Mouse (Mus musculus) fibroblast of lung, adult 2 months (primary cell): ENCODE measurements around the gene Rbm5.
A peak's percentile ranks its signal among the peaks of the same experiment; 100 is the strongest.

Experiments
- DNase-seq: peaks from one replicate; pipeline ENCODE4 v3.0.0-alpha.2; 2011; ENCODE audit warnings: low read depth

The Rbm5 gene

GRCm38 (mm10) chr9:107729709-107730108, 41.1 kb downstream of the Rbm5 start:
- DNase-seq = no peak

GRCm38 (mm10) chr9:107728919-107729670, 41.7 kb downstream of the Rbm5 start:
- no peak for DNase-seq

DNA sequence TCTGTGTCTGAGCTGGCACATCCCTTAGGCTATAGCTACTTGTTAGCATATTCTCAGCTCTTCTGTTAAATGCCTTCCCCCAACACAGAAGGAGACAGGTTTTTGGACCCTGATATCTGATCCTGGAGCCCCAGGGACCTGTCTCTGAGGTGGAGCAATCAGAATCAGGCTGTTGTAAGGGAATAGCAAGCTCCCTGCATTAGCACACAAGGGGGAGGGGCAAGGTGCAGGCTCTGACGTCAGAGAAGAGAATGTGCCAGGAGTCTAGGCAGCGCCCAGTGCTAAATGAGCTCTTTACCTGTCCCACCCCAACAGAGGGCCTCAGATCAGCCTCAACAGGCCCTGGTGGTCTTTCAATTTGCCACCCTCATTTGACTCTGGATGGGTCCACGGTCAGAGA, 43.8 kb downstream of the Rbm5 start:
- DNase-seq = no peak

DNA sequence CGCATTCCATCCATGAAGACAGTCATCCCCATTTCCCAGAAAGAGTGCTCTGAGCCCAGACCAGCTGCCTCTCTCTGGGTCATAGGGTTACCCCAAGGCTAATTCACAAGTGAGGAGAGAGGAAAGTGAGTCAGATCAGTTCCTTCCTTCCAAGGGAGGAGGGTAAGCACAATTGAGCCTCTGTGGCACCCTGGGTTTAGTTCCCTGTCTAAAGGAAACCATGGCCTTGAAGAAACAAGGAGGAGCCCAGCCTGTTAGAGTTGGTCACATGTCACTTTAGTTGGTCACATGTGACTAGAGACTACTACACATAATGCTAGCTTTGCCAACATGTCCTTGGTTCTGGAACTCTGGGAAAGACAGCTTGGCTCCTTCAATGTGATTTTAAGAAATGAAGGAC, 46.0 kb downstream of the Rbm5 start:
- DNase-seq = no peak

- no peak for DNase-seq
These were observed 46.8 kb downstream of the Rbm5 start for GRCm38 (mm10) chr9:107723794-107724531.

DNA sequence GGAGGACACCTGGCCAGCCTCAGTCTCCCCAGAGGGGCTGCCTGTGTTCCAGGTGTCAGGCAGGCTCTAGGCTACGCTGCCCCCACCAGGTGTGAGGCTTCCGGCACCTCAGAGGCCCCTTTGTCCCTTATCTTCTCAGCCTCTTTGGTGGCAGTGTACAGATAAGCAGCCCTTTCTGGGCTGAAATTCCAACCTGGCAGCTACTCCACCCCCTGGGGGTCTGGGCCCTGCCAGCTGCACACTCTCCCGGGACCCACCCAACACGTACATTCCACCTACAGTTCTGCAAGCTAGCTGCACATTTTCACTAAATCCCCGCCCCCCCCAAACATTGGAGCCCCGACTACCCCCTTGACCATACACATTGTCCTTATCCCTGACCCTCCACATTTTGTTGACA, 47.5 kb downstream of the Rbm5 start:
- no peak for DNase-seq

DNA sequence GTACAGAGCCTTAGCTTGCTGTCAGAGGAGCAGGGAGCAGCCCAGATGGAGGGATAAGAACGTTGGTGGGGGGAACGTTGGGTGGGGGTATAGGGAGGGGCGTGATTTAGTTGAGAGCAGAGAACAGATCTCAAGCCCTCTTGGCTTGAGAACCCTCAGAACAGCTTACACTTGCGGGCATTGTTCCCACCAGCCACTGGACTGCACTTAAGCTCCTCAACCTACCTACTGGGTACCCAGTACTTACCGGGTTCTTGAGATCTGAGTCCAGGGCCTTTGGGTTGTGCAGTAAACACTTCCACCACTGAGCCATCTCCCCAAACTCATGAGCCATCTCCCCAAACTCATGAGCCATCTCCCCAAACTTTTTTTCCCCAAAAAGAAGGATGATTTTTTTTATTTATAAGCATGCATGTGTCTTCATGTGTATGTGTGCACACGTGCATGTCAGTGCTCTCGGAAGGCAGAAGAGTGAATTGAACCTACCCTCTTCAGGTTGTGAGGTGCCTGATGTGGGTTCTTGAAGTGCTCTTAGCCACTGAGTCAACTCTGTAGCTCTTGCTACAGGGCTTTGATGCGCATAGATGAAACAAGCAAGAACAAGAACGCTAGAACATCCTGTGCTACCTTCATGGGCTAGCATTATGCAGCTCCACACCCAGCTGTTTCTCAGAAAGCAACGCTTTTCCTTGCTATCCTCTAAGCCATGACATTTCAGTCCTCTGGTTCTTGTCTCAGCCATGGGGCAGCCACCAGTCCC, 51.8 kb downstream of the Rbm5 start:
- no peak for DNase-seq

GRCm38 (mm10) chr9:107716951-107717350, 53.8 kb downstream of the Rbm5 start:
- no peak for DNase-seq

- no peak for DNase-seq
These were observed 55.2 kb downstream of the Rbm5 start for GRCm38 (mm10) chr9:107715632-107716031.

DNA sequence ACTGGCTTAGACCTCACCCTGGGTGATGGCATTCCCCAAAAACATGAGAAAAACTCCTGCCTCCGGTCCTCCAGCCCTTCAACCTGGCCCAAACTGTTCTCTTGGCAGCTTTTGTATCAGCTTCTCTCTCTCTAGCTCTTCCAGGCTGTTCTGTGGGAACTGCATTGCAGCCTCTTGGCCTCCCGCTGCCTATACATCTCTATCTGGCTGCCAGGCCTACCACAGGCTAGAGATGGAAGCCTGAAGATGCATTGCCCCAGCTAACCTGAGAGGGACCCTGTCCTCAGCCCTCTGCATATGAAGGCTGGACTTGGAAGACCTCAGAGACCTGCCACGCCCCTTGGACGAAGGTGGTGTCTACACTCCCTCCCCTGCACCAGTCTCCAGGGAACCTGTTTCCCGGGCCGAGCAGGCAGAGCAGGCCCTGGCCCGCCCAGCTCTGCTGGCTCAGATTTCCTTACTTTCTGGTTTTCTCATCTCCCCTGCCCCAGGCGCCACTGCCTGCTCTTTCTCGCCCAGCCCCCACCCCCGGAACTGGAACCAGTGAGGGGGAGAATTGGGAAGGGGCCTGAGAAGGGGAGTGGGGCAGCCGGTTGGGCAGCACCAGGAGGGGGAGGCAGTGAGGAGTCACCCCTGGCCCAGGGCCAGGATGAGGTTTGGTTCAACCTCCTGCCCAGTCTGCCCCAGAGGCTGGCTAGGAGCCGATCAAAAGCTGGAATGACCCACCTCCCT, 56.4 kb downstream of the Rbm5 start:
- no peak for DNase-seq

GRCm38 (mm10) chr9:107709697-107710483, 60.9 kb downstream of the Rbm5 start, which contains the start of gene Sema3f:
Gene Sema3f (minus strand): TSS chr9:107710475.
- no peak for DNase-seq

DNA sequence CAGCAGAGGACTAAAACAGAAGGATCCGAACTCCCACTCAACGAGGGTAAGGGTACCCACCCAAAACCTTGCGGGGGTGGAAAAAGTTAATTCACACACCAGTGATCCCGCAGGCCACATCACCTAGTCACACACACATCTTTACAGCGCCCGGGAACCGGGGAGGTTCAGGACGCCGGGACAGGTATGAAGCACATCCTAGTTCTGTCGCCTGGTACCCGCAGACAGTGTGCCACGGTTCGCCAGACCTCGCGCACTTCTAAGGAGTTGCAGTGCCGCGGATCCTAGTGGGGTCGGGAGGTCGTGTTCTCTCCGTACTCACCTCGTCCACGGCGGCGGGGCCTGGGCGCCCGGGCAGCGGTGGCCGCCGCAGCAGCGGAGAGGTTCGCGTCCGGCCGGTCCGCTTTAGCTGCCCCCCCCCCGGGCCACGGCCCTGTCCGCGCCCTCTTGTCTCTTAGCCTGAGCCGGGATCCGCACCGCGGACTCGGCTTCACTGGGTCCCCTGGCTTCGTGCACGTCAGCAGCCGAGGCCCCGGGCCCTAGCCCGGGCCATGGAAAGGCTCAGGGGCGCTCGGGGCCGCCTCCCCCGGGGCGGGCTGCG, 61.6 kb downstream of the Rbm5 start:
- no peak for DNase-seq

DNA sequence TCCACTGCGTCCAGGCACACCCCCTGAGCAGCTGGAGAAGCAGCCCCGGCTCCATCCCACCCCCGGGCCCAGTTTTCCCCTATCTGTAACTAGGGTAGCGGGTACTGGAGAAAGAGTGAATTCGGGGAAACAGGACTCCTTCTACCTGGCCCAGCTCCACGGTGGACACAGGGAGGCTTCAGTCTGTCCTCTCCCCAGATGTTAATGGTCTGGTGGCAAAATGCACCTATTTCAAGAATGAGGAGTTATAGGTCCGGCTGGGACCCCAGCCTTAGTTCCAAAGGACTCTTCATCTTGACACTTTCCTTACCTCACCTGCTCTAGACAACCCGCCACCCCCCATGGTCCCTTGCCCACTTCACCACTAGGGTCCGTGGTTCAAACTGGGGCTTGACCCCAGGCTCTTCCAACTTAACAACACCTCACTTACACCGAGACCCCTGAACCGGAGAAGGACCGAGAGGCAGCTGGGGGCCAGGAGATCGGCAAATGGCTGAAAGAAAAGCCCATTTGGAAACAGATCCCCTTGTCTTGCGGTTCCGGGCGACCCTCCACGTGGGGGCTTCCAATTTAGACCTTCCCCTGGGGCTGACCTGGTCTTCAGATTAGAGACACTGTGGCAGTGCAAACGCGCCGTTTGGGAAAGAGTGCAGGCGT, 62.2 kb downstream of the Rbm5 start:
- no peak for DNase-seq

DNA sequence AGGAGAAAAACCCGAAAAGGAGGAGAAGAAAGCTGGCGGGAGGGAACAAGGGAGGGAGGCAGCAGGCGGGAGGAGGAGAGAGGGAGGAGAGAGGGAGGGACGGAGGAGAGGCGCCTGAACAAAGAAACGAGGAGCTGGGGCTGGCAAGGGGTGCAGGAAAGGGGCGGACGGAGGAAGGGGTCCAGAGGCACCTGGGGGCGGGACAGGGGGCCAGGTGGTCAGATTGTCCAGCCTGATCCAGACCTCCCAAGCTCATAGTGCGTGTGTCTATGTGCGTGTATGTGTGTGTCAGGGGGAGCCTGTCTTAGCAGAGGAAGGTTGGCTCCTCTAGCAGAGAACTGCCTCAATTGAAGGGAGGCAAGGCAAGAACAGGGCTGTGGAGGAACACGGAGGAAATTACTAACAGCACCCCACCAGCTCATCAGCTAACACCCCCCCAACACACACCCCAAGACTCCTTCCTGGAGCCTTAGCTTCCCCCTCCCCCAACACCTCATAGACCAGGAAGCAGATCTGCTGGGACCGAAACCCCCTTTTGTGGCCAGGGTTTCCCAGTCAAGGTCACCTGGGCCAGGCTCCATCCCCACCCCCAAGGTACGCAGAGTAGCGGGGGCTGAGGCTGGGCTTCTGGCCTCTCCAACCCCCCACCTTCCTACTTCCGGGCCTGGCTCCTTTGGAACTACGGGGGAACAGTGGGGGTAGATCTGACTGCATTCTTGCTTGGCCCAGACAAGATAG, 62.9 kb downstream of the Rbm5 start:
- DNase-seq = no peak

GRCm38 (mm10) chr9:107706781-107707211, 64.0 kb downstream of the Rbm5 start:
- no peak for DNase-seq

DNA sequence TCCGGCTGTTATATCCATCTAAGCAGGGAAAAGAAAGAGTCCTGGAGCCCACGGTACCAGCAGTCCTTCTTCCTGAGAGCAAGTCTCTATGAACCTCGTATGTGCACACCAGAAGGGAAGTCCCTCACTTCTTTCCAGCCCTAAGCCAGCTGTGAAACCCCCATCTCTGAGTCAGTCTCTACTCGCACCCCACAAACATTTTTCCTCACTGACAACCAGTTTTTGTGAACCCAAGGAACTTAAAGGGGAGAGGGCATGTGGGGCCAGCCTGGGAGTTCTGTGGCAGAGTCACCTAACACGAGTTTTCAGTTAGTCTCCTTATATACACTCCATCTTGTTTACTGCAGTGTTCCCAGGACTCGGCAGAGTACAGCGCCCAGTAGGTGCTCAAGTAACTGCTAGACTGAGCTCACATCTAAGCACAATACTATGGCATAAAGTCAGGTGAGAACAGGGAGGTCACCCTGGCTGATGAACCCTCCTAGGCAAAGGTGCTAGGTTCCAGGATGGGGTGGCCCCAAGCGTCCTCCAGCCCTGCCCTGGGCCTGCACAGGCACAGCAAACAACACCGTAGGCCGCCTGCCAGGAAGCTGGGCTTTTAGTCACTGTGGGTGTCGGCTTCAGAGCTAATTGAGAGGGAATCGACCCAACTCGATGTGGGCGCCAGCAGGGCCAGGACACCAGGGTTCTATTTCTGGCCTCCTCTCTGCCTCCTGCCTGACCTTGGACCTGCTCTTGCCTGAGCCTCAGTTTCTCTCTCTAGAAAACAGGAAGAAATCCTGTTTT, 67.3 kb downstream of the Rbm5 start:
- peak; percentile 62 for DNase-seq

DNA sequence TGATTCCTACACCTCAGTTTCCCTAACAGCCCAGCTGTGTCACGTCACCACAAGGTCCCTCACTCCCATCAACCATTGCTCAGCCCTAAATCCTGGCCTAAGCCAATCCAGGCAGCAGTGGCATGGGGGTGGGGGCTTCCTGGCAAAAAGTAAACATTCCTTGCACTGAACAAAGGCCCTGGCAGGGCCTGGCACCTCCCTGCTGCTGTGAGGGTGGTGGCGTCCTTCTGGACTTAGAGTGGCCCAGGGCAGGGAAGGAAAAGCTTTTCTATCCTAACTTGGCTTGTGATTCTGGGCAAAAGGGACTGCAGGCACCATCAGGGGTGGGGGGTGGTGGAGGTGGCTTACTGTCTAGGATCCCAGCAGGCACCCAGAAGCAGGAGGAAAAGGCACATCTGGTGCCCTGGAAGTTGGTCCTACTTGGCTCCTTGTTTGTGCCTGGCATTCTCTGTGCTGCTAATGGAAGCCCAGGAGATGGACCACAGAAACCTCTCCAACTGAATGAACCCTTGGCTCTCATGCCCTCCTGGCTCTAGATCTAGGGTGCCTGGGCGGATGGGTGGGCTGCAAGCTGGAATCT, 68.1 kb downstream of the Rbm5 start:
- DNase-seq = no peak

DNA sequence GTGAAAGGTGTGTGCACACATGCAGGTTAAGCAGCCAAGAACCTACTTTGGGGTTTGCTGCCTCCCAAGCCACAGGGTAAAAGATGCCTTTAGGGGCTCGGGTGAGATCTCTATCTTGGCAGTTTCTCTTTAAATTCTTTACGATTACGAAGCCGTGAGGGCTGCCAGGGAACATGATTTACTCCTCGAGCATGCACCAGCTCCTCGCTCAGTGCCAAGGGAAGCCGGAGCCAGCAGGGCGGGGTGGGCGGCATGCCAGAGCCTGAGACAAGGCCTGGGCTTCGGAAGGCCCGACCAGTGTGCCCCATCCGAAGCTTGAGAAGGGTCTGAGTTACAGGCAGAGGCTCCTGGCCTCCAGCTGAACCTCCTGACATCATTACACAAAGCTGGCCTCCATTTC, 69.2 kb downstream of the Rbm5 start:
- DNase-seq = peak; percentile 84
